Mouse (Mus musculus): ENCODE measurements around the gene Ranbp3l. TPM values are rescaled to one million over a fixed set of nuclear protein-coding genes. Genes with fewer than 3 reads are reported as not detected.
A peak's percentile ranks its signal among the peaks of the same experiment; 100 is the strongest.

Gene Ranbp3l
- polyA plus RNA-seq, 1 experiment: 10.5 TPM

- H3K4me3 ChIP-seq (ENCODE audit: insufficient read depth, low read length): no peak overlapping the region
- no peak overlapping the region for H3K27ac ChIP-seq (ENCODE audit: insufficient read depth, low read length)
- H3K4me1 ChIP-seq (ENCODE audit: control insufficient read depth, insufficient read depth, low read length): peaks cover 5% of the 10 kb centered on the region
- TF ChIP-seq CTCF (IDR thresholded peaks at IDR 0.05; ENCODE audit: extremely low read depth, insufficient read depth, low read length): no peak
- TF ChIP-seq POLR2A (IDR thresholded peaks at IDR 0.05; ENCODE audit: extremely low read depth, insufficient read depth, low read length): no peak
Measured at GRCm38 (mm10) chr15:9074139-9074538, 106.4 kb downstream of the Ranbp3l start.

- Histone ChIP-seq H3K4me1 (ENCODE audit: control insufficient read depth, insufficient read depth, low read length) (peaks cover 5% of the 10 kb centered on the region), H3K4me3 (ENCODE audit: insufficient read depth, low read length) (no peak overlapping the region), H3K27ac (ENCODE audit: insufficient read depth, low read length) (no peak overlapping the region)
- no peak for TF ChIP-seq POLR2A (IDR thresholded peaks at IDR 0.05; ENCODE audit: extremely low read depth, insufficient read depth, low read length)
- TF ChIP-seq CTCF (IDR thresholded peaks at IDR 0.05; ENCODE audit: extremely low read depth, insufficient read depth, low read length): no peak
Measured at GRCm38 (mm10) chr15:9074671-9075070, 106.9 kb downstream of the Ranbp3l start.

- TF ChIP-seq CTCF (IDR thresholded peaks at IDR 0.05; ENCODE audit: extremely low read depth, insufficient read depth, low read length) (no peak), POLR2A (IDR thresholded peaks at IDR 0.05; ENCODE audit: extremely low read depth, insufficient read depth, low read length) (no peak)
- peaks cover 3% of the 10 kb centered on the region for H3K4me1 ChIP-seq (ENCODE audit: control insufficient read depth, insufficient read depth, low read length)
- H3K4me3 ChIP-seq (ENCODE audit: insufficient read depth, low read length): no peak overlapping the region
- no peak overlapping the region for H3K27ac ChIP-seq (ENCODE audit: insufficient read depth, low read length)
Measured at GRCm38 (mm10) chr15:9075608-9076200, 108.0 kb downstream of the Ranbp3l start.

GRCm38 (mm10) chr15:9078481-9079300, 110.9 kb downstream of the Ranbp3l start:
- peaks cover 3% of the 10 kb centered on the region for H3K4me1 ChIP-seq (ENCODE audit: control insufficient read depth, insufficient read depth, low read length)
- no peak overlapping the region for H3K27ac ChIP-seq (ENCODE audit: insufficient read depth, low read length)
- TF ChIP-seq POLR2A (IDR thresholded peaks at IDR 0.05; ENCODE audit: extremely low read depth, insufficient read depth, low read length): no peak
- TF ChIP-seq CTCF (IDR thresholded peaks at IDR 0.05; ENCODE audit: extremely low read depth, insufficient read depth, low read length): no peak
- no peak overlapping the region for H3K4me3 ChIP-seq (ENCODE audit: insufficient read depth, low read length)

GRCm38 (mm10) chr15:9079626-9080025, 111.9 kb downstream of the Ranbp3l start:
- Histone ChIP-seq H3K4me3 (ENCODE audit: insufficient read depth, low read length) (no peak overlapping the region), H3K27ac (ENCODE audit: insufficient read depth, low read length) (no peak overlapping the region), H3K4me1 (ENCODE audit: control insufficient read depth, insufficient read depth, low read length) (peaks cover 2% of the 10 kb centered on the region; the same call in 1 of the 2 replicates)
- TF ChIP-seq CTCF (IDR thresholded peaks at IDR 0.05; ENCODE audit: extremely low read depth, insufficient read depth, low read length): no peak
- TF ChIP-seq POLR2A (IDR thresholded peaks at IDR 0.05; ENCODE audit: extremely low read depth, insufficient read depth, low read length): no peak

- Histone ChIP-seq H3K4me1 (ENCODE audit: control insufficient read depth, insufficient read depth, low read length) (peaks cover 2% of the 10 kb centered on the region; the same call in 1 of the 2 replicates), H3K27ac (ENCODE audit: insufficient read depth, low read length) (no peak overlapping the region), H3K4me3 (ENCODE audit: insufficient read depth, low read length) (no peak overlapping the region)
- no peak for TF ChIP-seq POLR2A (IDR thresholded peaks at IDR 0.05; ENCODE audit: extremely low read depth, insufficient read depth, low read length)
- TF ChIP-seq CTCF (IDR thresholded peaks at IDR 0.05; ENCODE audit: extremely low read depth, insufficient read depth, low read length): no peak
Measured at GRCm38 (mm10) chr15:9080206-9080605, 112.5 kb downstream of the Ranbp3l start.

GRCm38 (mm10) chr15:9081294-9081693, 113.5 kb downstream of the Ranbp3l start:
- H3K4me1 ChIP-seq (ENCODE audit: control insufficient read depth, insufficient read depth, low read length): peaks cover 2% of the 10 kb centered on the region; the same call in 1 of the 2 replicates
- H3K27ac ChIP-seq (ENCODE audit: insufficient read depth, low read length): no peak overlapping the region
- H3K4me3 ChIP-seq (ENCODE audit: insufficient read depth, low read length): no peak overlapping the region
- TF ChIP-seq CTCF (IDR thresholded peaks at IDR 0.05; ENCODE audit: extremely low read depth, insufficient read depth, low read length): no peak
- no peak for TF ChIP-seq POLR2A (IDR thresholded peaks at IDR 0.05; ENCODE audit: extremely low read depth, insufficient read depth, low read length)

GRCm38 (mm10) chr15:9082753-9083152, 115.0 kb downstream of the Ranbp3l start:
- Histone ChIP-seq H3K4me3 (ENCODE audit: insufficient read depth, low read length) (no peak overlapping the region), H3K4me1 (ENCODE audit: control insufficient read depth, insufficient read depth, low read length) (peaks cover 8% of the 10 kb centered on the region; the same call in 1 of the 2 replicates), H3K27ac (ENCODE audit: insufficient read depth, low read length) (no peak overlapping the region)
- TF ChIP-seq POLR2A (IDR thresholded peaks at IDR 0.05; ENCODE audit: extremely low read depth, insufficient read depth, low read length): no peak

- Histone ChIP-seq H3K4me3 (ENCODE audit: insufficient read depth, low read length) (no peak overlapping the region), H3K4me1 (ENCODE audit: control insufficient read depth, insufficient read depth, low read length) (peaks cover 8% of the 10 kb centered on the region)
Measured at GRCm38 (mm10) chr15:9086813-9087212, 119.1 kb downstream of the Ranbp3l start.

GRCm38 (mm10) chr15:9087421-9087820, 119.7 kb downstream of the Ranbp3l start:
- TF ChIP-seq CTCF (IDR thresholded peaks at IDR 0.05; ENCODE audit: extremely low read depth, insufficient read depth, low read length): no peak
- TF ChIP-seq POLR2A (IDR thresholded peaks at IDR 0.05; ENCODE audit: extremely low read depth, insufficient read depth, low read length): no peak
- Histone ChIP-seq H3K4me3 (ENCODE audit: insufficient read depth, low read length) (no peak overlapping the region), H3K4me1 (ENCODE audit: control insufficient read depth, insufficient read depth, low read length) (peaks cover 8% of the 10 kb centered on the region), H3K27ac (ENCODE audit: insufficient read depth, low read length) (no peak overlapping the region)

More at GRCm38 (mm10) chr15:9086813-9087212, 119.1 kb downstream of the Ranbp3l start:
- TF ChIP-seq CTCF (IDR thresholded peaks at IDR 0.05; ENCODE audit: extremely low read depth, insufficient read depth, low read length) (no peak), POLR2A (IDR thresholded peaks at IDR 0.05; ENCODE audit: extremely low read depth, insufficient read depth, low read length) (no peak)
- H3K27ac ChIP-seq (ENCODE audit: insufficient read depth, low read length): 0 out of 2 replicates have a peak overlapping the region, but pooled peaks have one; percentile 52

All from cortical plate, adult 2 months (tissue).